Mouse (Mus musculus): ENCODE data around the gene Slc46a3.
"Not testable (repeated sequence)": the region's sequence is repeated elsewhere in the genome, so short reads cannot be mapped to it uniquely, and the experiment has no call there.

- TF ChIP-seq CTCF (IDR thresholded peaks at IDR 0.05; ENCODE audit: borderline replicate concordance, extremely low read depth, insufficient read depth, insufficient read length); POLR2A (IDR thresholded peaks at IDR 0.05; ENCODE audit: borderline replicate concordance, extremely low read depth, insufficient read depth, insufficient read length, poor library complexity, severe bottlenecking): not testable (repeated sequence)
Measured at GRCm38 (mm10) chr5:147896501-147896900, 1.9 kb upstream of the Slc46a3 start.

All from brain, embryonic 14.5 days (tissue).